Mouse (Mus musculus) embryonic stem cell, embryonic (primary cell): ENCODE data around the gene Plp2.

ENCODE experiments used
- CTCF ChIA-PET, 4 experiments: fragments of 300-600 bp in 2 of 4; fragments of 350-600 bp in 2 of 4; sonication (Branson Sonifier 250); formaldehyde crosslinking; loops; one replicate each; lab custom pipeline; 2022; ENCODE audit warnings: inconsistent platforms in 2 of 4; lab: Charles Lee
- POLR2A ChIA-PET, 4 experiments: fragments of 300-600 bp in 2 of 4; fragments of 350-600 bp in 2 of 4; sonication (Branson Sonifier 250); formaldehyde crosslinking; loops; one replicate each; lab custom pipeline; 2022; ENCODE audit warnings: antibody characterized with exemption in 4 of 4, inconsistent platforms in 1 of 4; lab: Charles Lee

Plp2 gene

DNA sequence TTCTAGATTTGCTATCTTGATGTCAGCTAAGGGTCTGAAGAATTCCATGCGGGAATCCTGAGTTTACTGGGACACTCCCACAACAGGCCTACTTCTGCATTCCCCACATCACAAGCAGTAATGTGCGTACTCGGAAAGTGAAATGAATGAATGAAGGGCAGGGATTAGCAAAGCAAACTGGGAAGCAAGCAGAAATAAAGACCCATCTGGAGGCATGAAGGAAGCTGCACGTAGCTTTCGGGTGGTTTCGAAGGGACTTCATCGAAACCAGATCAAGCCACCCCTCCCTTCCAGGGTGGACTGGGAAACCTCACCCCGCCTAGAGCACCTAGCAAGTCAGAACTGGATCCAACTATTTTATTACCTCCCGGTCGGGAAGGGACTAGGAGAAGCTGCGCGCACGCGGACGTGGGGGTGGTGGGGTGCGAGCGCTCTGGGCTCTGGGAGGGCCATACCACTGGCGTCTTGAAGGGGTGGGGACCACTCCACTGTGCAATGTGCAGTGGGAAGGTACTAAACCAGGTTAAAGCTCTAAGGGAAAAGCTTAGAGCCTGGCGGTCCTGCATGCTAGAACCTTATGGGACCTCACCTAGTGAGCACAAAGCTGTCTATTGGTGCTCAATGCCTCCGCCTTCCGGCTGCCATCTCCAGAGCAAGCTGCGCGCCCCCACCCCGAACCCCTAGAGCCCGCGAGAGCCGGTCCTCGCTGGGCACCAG is 3.3 kb upstream of the Plp2 start:
- CTCF ChIA-PET: interaction anchor here (0.6 to 2.1 kb wide), 11 partner anchors 12 to 253 kb away, joined by 3 to 11 read pairs (median 4); partner anchors contain the start of genes Ppp1r3f (in 1 of the 4) and Wdr45 (in 1 of the 4)
- POLR2A ChIA-PET: interaction anchor here in 3 of 4 experiments (0.6 to 3.7 kb wide), 37 partner anchors 8 to 377 kb away, joined by 3 to 23 read pairs (median 4); partner anchors contain the start of genes Gpkow (in 2 of the 3), Prickle3 (in 2 of the 3), Wdr45 (in 2 of the 3) and Clcn5 (in 1 of the 3)

DNA sequence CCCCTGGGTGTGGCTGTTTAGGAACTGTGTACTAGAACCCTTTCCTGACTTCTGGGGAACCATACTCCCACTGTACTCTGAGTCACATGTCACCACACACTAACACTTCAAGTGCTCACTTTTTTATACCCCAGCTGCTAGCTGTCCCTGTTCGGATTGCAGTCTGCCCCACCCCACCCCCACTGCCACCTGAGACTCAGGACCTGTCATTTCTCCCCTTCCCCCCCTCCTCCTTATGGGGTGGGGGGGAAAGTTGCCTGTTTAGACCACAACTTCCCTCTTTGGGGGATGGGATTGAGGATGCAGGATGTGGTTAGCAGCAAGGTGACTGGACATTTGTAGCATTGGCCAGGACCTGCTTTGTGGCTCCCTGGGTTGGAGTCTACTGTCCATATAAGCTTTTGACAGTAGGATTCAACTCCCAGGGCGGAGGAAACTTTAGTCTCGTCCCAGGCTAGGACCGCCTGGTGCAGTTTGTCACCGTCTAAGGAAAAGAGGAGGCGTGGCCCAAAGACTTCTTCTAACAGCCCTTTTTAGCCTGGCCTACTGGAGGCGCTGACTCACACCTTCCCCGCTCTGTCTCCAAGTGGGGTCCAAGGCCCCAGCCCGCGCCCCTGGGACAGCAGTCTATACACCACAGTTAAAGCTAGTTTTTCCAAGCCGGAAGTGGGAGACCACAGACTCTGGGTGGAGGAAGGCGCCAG is 2.5 kb upstream of the Plp2 start:
- POLR2A ChIA-PET: interaction anchor here in 3 of 4 experiments (0.5 to 3.7 kb wide), 31 partner anchors 9 to 378 kb away, joined by 3 to 23 read pairs (median 4); partner anchors contain the start of genes Praf2 (in 2 of the 3), Prickle3 (in 2 of the 3), Wdr45 (in 2 of the 3) and Clcn5 (in 1 of the 3)
- CTCF ChIA-PET: interaction anchor here in 3 of 4 experiments (0.6 to 2.1 kb wide), 8 partner anchors 15 to 253 kb away, joined by 3 to 11 read pairs (median 5); partner anchors contain the start of gene Ppp1r3f (in 1 of the 3)

DNA sequence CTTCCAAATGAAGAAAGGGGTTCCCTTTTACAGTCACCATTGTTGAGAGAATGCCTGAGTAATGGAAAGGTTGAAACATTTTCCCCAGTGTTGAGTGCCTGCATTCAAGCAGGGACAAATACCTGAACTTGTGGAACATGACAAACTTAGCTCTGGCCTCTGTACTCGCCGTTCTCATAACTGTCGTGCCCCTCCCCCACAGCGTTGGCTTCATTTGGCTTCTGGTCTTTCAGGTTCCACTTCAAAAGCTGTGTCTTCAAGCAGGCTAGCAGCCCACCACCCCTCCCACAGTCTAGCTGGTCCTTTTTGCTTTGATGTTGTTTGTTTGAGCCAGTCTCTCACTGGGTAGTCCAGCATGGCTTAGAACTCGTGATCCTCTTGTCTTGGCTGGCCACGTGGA is 1.5 kb upstream of the Plp2 start:
- POLR2A ChIA-PET: interaction anchor here in 3 of 4 experiments (0.7 to 3.7 kb wide), 10 partner anchors 9 to 92 kb away, joined by 3 to 23 read pairs (median 16); partner anchors contain the start of genes Praf2 (in 1 of the 3) and Wdr45 (in 1 of the 3)
- CTCF ChIA-PET: interaction anchor here in 1 of 4 experiments (0.6 kb wide), 1 partner anchor 105 kb away, joined by 5 read pairs; no protein-coding TSS in a partner anchor

GRCm38 (mm10) chrX:7670390-7670881 is 754 bp downstream of the Plp2 start:
- POLR2A ChIA-PET: interaction anchor here in 3 of 4 experiments (0.8 to 3.2 kb wide), 24 partner anchors 9 to 249 kb away, joined by 3 to 27 read pairs (median 4); partner anchors contain the start of genes Gm45208 (in 1 of the 3), Gpkow (in 1 of the 3), Prickle3 (in 1 of the 3) and Wdr45 (in 1 of the 3)
- CTCF ChIA-PET: interaction anchor here in 2 of 4 experiments (0.8 to 1.7 kb wide), 4 partner anchors 9 to 25 kb away, joined by 3 to 6 read pairs (median 4); no protein-coding TSS in a partner anchor

DNA sequence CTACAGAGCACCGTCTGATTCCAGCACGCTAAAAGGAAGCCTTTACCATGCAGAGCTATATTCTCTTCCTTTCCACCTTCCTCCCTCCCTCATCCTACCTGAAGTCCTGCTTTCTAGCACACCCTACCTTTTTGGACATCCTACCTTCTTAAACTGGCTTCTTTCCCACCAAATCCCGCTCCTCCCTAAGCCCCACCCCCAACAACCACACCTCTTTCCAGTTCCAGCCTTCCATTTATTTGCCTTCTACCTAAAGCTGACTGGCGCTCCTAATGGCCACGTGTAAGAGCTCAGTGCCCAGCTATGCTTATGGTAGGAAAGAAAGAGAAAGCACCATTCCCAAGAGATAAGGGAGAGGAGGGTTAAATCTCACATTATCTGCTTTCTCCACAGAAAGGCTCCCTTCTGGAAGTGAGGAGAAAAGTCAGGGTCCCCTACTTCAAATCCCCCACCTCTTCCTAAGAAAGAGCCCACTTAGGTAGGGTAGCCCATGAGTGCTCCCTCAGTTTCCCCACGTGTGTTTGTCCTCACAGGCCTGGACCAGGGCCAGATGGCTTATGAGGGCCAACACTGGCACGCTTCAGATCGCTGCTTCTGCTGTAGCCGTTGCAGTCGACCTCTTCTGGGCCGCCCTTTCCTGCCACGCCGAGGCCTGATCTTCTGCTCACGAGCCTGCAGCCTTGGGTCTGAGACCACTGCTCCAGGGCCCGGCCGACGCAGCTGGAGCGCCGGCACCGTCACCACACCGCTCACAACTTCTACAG is 5.3 kb downstream of the Plp2 start:
- ChIA-PET CTCF (no interaction called here), POLR2A (interaction anchor here in 2 of 4 experiments (0.8 to 4.3 kb wide), 7 partner anchors 8 to 92 kb away, joined by 3 to 21 read pairs (median 6); partner anchors contain the start of genes Foxp3 (in 1 of the 2), Ppp1r3f (in 1 of the 2), Praf2 (in 1 of the 2) and Prickle3 (in 1 of the 2))

- ChIA-PET CTCF (no interaction called here), POLR2A (interaction anchor here in 3 of 4 experiments (0.5 to 4.3 kb wide), 8 partner anchors 8 to 283 kb away, joined by 3 to 21 read pairs (median 5); partner anchors contain the start of genes Hdac6 (in 1 of the 3), Praf2 (in 1 of the 3), Prickle3 (in 1 of the 3) and Syp (in 1 of the 3))
Observed at GRCm38 (mm10) chrX:7664791-7665190, 6.4 kb downstream of the Plp2 start.

DNA sequence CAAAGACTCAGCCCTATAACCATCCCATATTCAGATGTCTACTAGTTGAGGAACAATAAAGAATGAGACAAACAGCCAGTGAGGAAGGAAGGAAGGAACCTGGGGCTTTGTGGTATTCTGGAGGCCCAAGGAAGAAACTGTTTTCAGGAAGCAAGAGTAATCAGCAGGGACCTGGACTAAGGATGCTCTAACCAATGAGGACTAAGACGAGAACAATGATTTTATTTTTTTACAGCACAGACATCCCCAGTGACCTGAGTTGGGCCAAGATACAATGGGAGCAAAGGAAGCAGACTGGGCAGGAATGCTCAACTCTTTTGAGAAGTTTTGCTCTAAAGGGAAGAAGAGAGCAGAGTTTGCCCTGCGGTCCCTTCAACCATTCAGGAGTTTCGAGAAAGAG is 8.3 kb downstream of the Plp2 start:
- ChIA-PET POLR2A (interaction anchor here in 1 of 4 experiments (4.3 kb wide), 1 partner anchor 11 kb away, joined by 21 read pairs; no protein-coding TSS in a partner anchor), CTCF (no interaction called here)

- ChIA-PET POLR2A (no interaction called here), CTCF (interaction anchor here in 1 of 4 experiments (0.6 kb wide), 1 partner anchor 101 kb away, joined by 5 read pairs; no protein-coding TSS in a partner anchor)
Observed at GRCm38 (mm10) chrX:7661086-7661485, 10.1 kb downstream of the Plp2 start.

DNA sequence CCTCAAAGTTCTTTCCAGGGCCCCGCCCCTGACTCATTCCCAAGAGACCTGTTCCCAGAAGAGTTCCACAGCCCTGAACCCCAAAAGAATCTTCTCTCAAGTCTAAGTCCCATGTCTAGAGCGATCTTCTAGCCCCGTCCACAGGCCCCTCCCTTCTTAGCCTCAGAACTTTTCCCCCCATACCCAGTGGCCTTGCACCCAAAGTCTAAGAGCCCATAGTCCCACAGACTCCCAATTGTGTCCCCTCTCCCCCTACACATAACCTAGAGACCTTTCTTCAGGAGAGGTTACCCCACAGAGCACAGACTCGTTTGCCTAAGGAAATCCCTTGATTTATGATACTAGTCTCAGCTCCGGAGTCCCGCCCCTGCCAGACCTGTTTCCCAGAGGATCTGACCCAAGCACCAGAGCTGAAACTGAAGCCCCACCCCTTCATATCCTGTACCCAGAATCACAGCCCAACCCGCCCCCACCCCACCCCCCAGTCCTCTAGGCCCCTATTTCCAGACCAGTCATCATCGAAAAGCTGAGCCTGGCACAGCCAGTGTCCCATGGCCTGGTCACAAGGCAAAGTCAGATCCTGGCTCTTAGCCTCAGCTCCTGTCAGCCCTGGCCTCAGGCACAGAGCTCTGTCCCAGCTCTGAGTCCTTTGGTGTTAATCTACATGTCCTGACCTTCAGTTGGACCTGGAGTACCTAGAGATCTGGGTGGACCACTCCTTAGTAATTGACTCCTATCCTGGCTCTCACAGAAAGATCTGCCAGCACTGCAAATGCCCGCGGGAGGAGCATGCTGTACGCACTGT is 12.2 kb downstream of the Plp2 start:
- POLR2A ChIA-PET: interaction anchor here in 3 of 4 experiments (0.7 to 2.0 kb wide), 20 partner anchors 8 to 394 kb away, joined by 3 to 27 read pairs (median 4); partner anchors contain the start of genes Plp2 (in 2 of the 3), Gpkow (in 1 of the 3), Gripap1 (in 1 of the 3) and Otud5 (in 1 of the 3)
- CTCF ChIA-PET: interaction anchor here in 2 of 4 experiments (0.5 to 1.6 kb wide), 8 partner anchors 9 to 34 kb away, joined by 3 to 11 read pairs (median 3); partner anchors contain the start of gene Plp2 (in 1 of the 2)

DNA sequence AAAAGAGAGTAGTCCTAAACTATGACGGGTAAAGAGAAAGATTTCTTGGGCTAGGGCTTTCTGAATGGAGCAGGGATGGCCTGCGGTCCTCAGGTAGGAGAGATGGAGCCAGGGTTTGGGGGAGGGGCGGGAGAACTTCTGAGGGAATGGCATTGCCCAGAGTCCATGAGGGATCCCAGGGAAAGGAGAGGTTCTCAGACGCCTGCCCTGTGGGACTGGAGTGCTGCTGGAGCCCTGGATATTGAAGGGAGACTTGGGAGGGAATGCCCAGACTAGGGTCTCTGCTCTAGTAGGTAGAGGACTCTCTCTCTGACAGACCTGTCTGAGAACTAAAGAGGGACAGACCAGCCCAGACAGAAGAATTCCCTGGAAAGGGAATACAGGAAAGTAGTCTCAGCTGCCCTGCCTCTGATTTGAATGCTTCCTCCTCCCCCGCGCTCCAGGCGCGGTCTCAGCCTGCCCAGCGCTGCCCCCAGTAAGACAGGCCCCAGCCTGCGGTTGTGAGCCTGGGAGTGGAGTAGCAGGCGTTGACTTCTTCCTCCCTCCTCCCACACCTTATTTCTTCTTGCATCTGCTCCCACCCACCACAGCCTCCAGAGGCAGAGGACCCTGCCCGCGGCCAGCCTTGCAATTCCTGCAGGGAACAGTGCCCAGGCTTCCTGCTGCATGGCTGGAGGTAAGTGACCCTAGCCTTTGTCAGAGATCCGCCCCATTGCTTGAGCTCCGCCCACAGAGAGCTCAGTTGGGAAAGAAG is 13.0 kb downstream of the Plp2 start:
- ChIA-PET CTCF (interaction anchor here in 2 of 4 experiments (0.5 to 1.6 kb wide), 8 partner anchors 10 to 35 kb away, joined by 3 to 11 read pairs (median 3); partner anchors contain the start of gene Plp2 (in 1 of the 2)), POLR2A (interaction anchor here in 3 of 4 experiments (0.6 to 2.0 kb wide), 21 partner anchors 7 to 394 kb away, joined by 3 to 27 read pairs (median 4); partner anchors contain the start of genes Plp2 (in 2 of the 3), Gripap1 (in 1 of the 3), Otud5 (in 1 of the 3) and Ppp1r3f (in 1 of the 3))

GRCm38 (mm10) chrX:7657221-7657639 is 14.0 kb downstream of the Plp2 start, which contains the start of gene Prickle3:
Gene Prickle3 (plus strand): TSS chrX:7657260.
- POLR2A ChIA-PET: interaction anchor here in 3 of 4 experiments (0.6 to 1.8 kb wide), 8 partner anchors 8 to 22 kb away, joined by 3 to 8 read pairs (median 4); partner anchors contain the start of gene Plp2 (in 1 of the 3)
- CTCF ChIA-PET: interaction anchor here in 1 of 4 experiments (0.6 kb wide), 1 partner anchor 12 kb away, joined by 4 read pairs; no protein-coding TSS in a partner anchor

DNA sequence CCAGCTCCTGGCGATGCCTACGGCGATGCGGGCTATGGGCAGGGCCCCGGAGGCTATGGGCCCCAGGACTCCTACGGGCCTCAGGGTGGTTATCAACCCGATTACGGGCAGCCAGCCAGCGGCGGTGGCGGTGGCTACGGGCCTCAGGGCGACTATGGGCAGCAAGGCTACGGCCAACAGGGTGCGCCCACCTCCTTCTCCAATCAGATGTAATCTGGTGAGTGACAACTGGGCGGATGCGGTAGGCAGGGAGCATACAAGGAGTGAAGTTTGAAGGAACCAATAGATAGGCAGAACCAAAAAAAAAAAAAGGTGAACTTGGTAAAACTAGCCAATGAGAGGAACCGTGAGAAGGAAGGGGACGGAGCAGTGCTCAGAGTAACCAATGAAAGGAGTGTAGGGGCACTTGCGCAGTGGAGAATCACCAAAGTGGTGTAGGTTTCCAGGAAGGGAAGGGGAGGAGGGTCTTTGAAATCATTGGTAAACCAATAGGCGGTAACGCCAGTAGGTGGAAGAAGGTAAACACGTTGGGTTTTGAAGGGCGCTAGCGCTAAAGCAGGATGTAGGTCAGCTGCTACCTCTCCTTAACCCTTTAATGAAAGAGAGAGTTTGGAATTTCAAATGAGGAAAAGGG is 22.4 kb downstream of the Plp2 start:
- POLR2A ChIA-PET: interaction anchor here in 3 of 4 experiments (0.6 to 1.7 kb wide), 11 partner anchors 10 to 350 kb away, joined by 3 to 14 read pairs (median 4); partner anchors contain the start of genes Clcn5 (in 1 of the 3) and Tfe3 (in 1 of the 3)
- CTCF ChIA-PET: no interaction called here

- ChIA-PET POLR2A (interaction anchor here in 3 of 4 experiments (0.6 to 1.6 kb wide), 16 partner anchors 8 to 223 kb away, joined by 3 to 7 read pairs (median 3); partner anchors contain the start of genes Plp2 (in 2 of the 3), Ppp1r3f (in 2 of the 3) and Wdr45 (in 1 of the 3)), CTCF (interaction anchor here in 3 of 4 experiments (0.5 to 1.6 kb wide), 18 partner anchors 8 to 735 kb away, joined by 3 to 7 read pairs (median 4); partner anchors contain the start of genes Gpkow (in 1 of the 3), Plp2 (in 1 of the 3) and Ppp1r3f (in 1 of the 3))
Observed at GRCm38 (mm10) chrX:7645349-7645748, 25.8 kb downstream of the Plp2 start.

- CTCF ChIA-PET: interaction anchor here in 2 of 4 experiments (0.6 to 0.7 kb wide), 2 partner anchors 18 to 318 kb away, joined by 3 read pairs; no protein-coding TSS in a partner anchor
- POLR2A ChIA-PET: interaction anchor here in 2 of 4 experiments (0.6 to 0.9 kb wide), 3 partner anchors 189 to 313 kb away, joined by 3 read pairs; no protein-coding TSS in a partner anchor
Observed at GRCm38 (mm10) chrX:7640785-7641184, 30.4 kb downstream of the Plp2 start.
